Mouse (Mus musculus) midbrain, embryonic 14.5 days (tissue): ENCODE measurements around the gene Zc3h4. TPM values are rescaled to one million over a fixed set of nuclear protein-coding genes. Genes with fewer than 3 reads are reported as not detected.

Experiments used
- ATAC-seq: fragments of 200-750 bp; cut with Nextera tagmentation; 2 replicates; pipeline ENCODE4 v1.8.0; 2017; ENCODE audit warnings: moderate number of reproducible peaks, moderate library complexity; ENCODE audit not compliant: low FRiP score, low TSS enrichment
- DNase-seq: peaks from one replicate; pipeline ENCODE4 v3.0.0-alpha.2; 2015
- H3K27ac ChIP-seq: fragments of 300-500 bp; sonication (generic); replicated peaks from 2 replicates; pipeline ENCODE4 v1.5.1; 2014; ENCODE audit warnings: mild to moderate bottlenecking, low read depth, low read length, moderate library complexity
- H3K27me3 ChIP-seq: fragments of 300-500 bp; sonication (generic); 2 replicates; pipeline ENCODE4 v1.6.1; 2014; ENCODE audit warnings: low read length, control low read depth, mixed read lengths; ENCODE audit not compliant: control insufficient read depth, insufficient read depth
- H3K36me3 ChIP-seq: fragments of 300-500 bp; sonication (generic); 2 replicates; pipeline ENCODE4 v1.6.1; 2014; ENCODE audit warnings: low read length, control low read depth; ENCODE audit not compliant: control insufficient read depth, insufficient read depth
- H3K4me1 ChIP-seq: fragments of 300-500 bp; sonication (generic); 2 replicates; pipeline ENCODE4 v1.6.1; 2014; ENCODE audit warnings: mild to moderate bottlenecking, antibody characterized with exemption, low read length, control low read depth; ENCODE audit not compliant: control insufficient read depth, insufficient read depth
- H3K4me2 ChIP-seq: fragments of 300-500 bp; sonication (generic); 2 replicates; pipeline ENCODE4 v1.6.1; 2014; ENCODE audit warnings: mild to moderate bottlenecking, low read length, moderate library complexity
- H3K4me3 ChIP-seq: fragments of 300-500 bp; sonication (generic); replicated peaks from 2 replicates; pipeline ENCODE4 v1.5.1; 2014; ENCODE audit warnings: low read depth, low read length
- H3K9ac ChIP-seq: fragments of 300-500 bp; sonication (generic); replicated peaks from 2 replicates; pipeline ENCODE4 v1.6.1; 2014; ENCODE audit warnings: mild to moderate bottlenecking, low read length, moderate library complexity
- H3K9me3 ChIP-seq: fragments of 300-500 bp; sonication (generic); 2 replicates; pipeline ENCODE4 v1.6.1; 2016; ENCODE audit warnings: low read length, control low read depth, mixed read lengths; ENCODE audit not compliant: control insufficient read depth
- WGBS: fragments of 180-500 bp; shearing (Covaris S2); extraction: QIAGEN DNeasy Blood & Tissue Kit; methylation state at CpG from one replicate; pipeline ENCODE4 v1.1.7; 2014; 5-methylcytosine and 5-hydroxymethylcytosine counted together
- polyA plus RNA-seq: library from polyadenylated mRNA; unstranded; fragments of >200 nt; fragmentation: Nextera tagmentation; extraction: Ambion mirVana; gene quantifications from 2 replicates; pipeline ENCODE4 v1.2.1, GENCODE M21; 2014

The Zc3h4 gene
- polyA plus RNA-seq, 1 experiment from 2014 or later = 19.2 TPM

DNA sequence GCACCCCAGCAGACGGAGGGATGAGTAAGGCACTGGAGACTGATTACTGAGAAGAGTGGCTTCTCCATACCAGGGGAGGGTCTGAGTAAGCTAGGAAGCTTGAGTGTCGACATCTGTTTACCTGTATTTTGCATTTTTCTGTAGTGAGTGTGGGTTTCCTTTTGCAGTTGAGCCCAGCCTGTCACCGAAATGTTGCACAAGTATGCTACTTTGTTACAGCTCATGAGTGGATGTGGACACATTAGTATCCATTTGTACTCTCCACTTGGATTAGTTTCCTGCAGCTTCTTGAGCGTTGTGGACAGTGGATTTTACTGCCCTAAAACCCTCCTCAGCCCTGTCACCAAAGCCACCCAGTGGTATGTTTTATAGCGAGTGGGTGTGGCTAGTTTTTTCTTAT, 18.0 kb downstream of the Zc3h4 start:
- Histone ChIP-seq H3K36me3 (peaks cover 73% of the 10 kb centered on the region), H3K27me3 (no peaks in the 10 kb centered on the region)

DNA sequence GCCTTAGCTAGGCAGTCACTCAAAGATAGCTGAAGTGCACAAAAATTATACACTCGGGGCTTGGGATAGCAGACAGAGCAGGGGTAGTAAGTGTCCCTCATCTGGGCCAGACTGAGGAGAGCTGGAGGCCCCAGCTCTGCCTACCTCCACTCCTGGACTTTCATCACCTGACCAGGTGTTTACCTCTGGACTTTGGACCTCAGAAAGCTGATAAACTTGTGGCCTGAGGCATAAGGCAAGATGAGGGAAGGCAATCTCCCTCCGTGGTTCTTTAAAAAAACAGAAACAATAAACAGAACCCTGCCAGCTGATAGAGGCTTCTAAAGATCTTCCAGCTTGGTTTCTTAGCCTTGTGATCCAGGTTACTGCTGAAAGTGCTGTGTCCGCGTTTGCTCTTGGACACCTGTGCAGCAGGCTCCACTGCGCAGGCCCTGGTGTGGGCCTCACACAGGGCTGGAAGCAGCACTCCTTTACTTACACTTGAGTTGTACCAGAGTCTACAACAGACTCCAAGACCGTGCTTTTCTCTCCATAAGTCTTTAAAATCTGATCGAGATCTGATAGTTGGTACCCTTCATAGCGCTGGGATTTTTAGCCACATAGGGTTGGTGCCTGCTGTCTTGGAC, 19.9 kb downstream of the Zc3h4 start:
- Histone ChIP-seq H3K4me3 (no peak overlapping the region), H3K9ac (no peak overlapping the region), H3K9me3 (no peaks in the 10 kb centered on the region), H3K27ac (no peak overlapping the region), H3K4me2 (no peak overlapping the region), H3K27me3 (no peaks in the 10 kb centered on the region), H3K4me1 (no peaks in the 10 kb centered on the region), H3K36me3 (peaks cover 92% of the 10 kb centered on the region)
- DNase-seq = no peak
- WGBS = 97% methylated on average over 8 of the region's 8 CpGs
- no peak for ATAC-seq

More for the DNA sequence above, 18.0 kb downstream of the Zc3h4 start:
- Histone ChIP-seq H3K9ac (no peak overlapping the region), H3K27ac (no peak overlapping the region), H3K4me3 (no peak overlapping the region), H3K9me3 (no peaks in the 10 kb centered on the region), H3K4me2 (no peak overlapping the region), H3K4me1 (0 out of 2 replicates have a peak, but pooled peaks cover 4% of the 10 kb centered on the region)
- 92% methylated on average over 5 of the region's 5 CpGs for WGBS
- ATAC-seq (no peak), DNase-seq (no peak)

DNA sequence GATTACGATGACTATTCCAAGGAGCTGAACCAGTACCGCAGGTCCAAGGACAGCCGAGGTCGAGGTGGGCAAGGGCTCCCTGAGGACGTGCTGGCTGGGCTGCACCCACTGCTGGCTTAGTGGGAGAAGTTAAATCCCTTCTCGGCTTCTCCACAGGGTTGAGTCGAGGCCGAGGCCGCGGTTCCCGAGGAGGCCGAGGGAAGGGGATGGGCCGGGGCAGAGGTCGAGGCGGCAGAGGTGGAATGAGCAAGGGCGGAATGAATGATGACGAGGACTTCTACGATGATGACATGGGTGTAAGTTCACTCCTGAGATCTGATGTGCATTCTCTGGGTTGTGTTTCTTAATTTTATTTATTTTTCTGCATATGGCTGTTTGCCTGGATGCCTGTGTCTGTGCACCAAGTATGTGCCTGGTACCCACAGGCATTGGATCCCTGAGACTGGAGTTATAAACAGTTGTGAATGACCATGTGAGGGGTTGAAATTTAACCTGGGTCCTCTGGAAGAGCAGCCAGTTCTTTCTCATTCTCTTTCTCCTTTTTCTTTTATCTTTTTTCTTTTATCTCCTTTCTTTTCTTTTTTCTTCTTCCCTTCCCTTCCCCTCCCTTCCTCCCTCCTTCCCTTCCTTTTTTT, 21.6 kb downstream of the Zc3h4 start:
- H3K9me3 ChIP-seq = no peaks in the 10 kb centered on the region
- H3K4me1 ChIP-seq = no peaks in the 10 kb centered on the region
- no peaks in the 10 kb centered on the region for H3K27me3 ChIP-seq
- H3K4me2 ChIP-seq = no peak overlapping the region
- DNase-seq (no peak), ATAC-seq (no peak)
- 88% methylated on average over 18 of the region's 18 CpGs for WGBS
- no peak overlapping the region for H3K4me3 ChIP-seq
- no peak overlapping the region for H3K27ac ChIP-seq
- H3K36me3 ChIP-seq = peaks cover 97% of the 10 kb centered on the region
- no peak overlapping the region for H3K9ac ChIP-seq

DNA sequence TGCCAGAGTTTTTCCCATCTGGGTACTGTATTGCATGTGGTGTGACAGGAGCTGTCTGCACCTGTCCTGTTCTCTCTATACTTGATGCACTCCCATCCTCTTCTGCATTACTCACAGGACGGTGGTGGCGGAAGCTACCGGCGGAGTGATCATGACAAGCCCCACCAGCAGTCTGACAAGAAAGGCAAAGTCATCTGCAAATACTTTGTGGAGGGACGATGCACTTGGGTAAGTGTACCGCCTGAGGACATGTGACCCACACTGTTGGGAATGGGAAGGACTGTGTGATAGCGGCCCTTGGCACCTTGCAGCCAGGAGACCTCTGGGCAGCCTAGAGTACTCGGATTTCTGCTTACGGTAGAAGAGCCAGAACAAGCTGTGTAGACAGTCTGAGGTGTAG, 23.0 kb downstream of the Zc3h4 start:
- no peaks in the 10 kb centered on the region for H3K27me3 ChIP-seq

DNA sequence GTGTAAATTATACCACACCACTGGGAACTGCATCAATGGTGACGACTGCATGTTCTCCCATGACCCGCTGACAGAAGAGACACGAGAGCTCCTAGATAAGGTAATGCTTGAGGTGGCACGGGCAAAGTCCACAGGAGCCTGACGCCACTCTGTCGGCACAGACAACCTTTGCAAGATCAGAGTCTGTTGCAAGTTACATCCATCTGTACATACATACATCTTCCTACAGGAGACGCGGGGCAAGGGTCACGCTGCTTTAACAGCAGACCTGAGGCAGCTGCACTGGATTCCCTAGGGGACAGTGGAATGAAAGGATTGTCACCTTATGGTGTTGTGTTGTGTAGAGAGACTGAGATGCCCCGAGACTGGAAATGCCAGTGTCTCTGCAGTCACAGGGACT, 25.0 kb downstream of the Zc3h4 start:
- no peak overlapping the region for H3K27ac ChIP-seq
- H3K27me3 ChIP-seq = no peaks in the 10 kb centered on the region
- H3K9ac ChIP-seq = no peak overlapping the region
- ATAC-seq = peak; percentile 17; the same call in 1 of the 2 replicates
- H3K36me3 ChIP-seq = peaks cover 97% of the 10 kb centered on the region
- no peaks in the 10 kb centered on the region for H3K9me3 ChIP-seq
- no peak for DNase-seq
- H3K4me2 ChIP-seq = no peak overlapping the region
- WGBS = 93% methylated on average over 10 of the region's 10 CpGs
- H3K4me3 ChIP-seq = no peak overlapping the region
- H3K4me1 ChIP-seq = no peaks in the 10 kb centered on the region

More for the DNA sequence above, 23.0 kb downstream of the Zc3h4 start:
- H3K9ac ChIP-seq = no peak overlapping the region
- H3K9me3 ChIP-seq = no peaks in the 10 kb centered on the region
- ATAC-seq (no peak), DNase-seq (no peak)
- H3K4me3 ChIP-seq = no peak overlapping the region
- 95% methylated on average over 9 of the region's 9 CpGs for WGBS
- H3K4me2 ChIP-seq = no peak overlapping the region
- H3K36me3 ChIP-seq = peaks cover 97% of the 10 kb centered on the region
- no peak overlapping the region for H3K27ac ChIP-seq
- H3K4me1 ChIP-seq = no peaks in the 10 kb centered on the region

DNA sequence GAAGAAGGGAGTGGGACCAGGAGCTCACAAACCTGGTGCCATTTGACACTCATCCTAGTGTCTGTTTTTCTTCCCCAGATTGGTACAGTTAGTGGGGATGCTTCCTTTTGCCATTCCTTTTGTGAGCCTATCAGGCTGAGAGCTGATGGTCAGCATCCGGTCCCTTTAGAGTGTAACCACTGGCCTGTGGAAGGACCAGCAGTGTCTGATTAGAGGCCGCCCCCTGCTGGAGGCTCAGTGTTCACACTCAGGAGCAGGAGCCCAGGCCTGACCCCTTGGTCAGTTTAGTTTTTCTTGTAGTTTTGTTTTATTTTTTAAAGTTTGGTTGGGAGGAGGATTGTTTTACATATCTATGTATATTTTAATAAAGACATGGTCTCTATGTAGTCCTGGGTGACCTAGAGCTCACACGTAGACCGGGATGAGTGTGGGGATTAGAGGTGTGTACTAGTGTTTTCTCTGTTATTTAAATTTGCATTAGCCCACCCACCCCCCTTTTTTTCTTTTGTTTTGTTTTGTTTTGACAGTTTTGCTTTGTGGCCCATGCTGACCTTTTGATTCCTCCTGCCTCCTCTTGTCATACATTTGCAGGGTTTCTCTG, 25.5 kb downstream of the Zc3h4 start:
- no peaks in the 10 kb centered on the region for H3K27me3 ChIP-seq
- H3K9me3 ChIP-seq = no peaks in the 10 kb centered on the region
- DNase-seq (peak; percentile 80), ATAC-seq (peak; percentile 78)
- no peak overlapping the region for H3K9ac ChIP-seq
- H3K4me1 ChIP-seq = no peaks in the 10 kb centered on the region
- no peak overlapping the region for H3K4me2 ChIP-seq
- 46% methylated on average over 4 of the region's 4 CpGs for WGBS
- H3K36me3 ChIP-seq = peaks cover 97% of the 10 kb centered on the region
- no peak overlapping the region for H3K27ac ChIP-seq
- H3K4me3 ChIP-seq = no peak overlapping the region

DNA sequence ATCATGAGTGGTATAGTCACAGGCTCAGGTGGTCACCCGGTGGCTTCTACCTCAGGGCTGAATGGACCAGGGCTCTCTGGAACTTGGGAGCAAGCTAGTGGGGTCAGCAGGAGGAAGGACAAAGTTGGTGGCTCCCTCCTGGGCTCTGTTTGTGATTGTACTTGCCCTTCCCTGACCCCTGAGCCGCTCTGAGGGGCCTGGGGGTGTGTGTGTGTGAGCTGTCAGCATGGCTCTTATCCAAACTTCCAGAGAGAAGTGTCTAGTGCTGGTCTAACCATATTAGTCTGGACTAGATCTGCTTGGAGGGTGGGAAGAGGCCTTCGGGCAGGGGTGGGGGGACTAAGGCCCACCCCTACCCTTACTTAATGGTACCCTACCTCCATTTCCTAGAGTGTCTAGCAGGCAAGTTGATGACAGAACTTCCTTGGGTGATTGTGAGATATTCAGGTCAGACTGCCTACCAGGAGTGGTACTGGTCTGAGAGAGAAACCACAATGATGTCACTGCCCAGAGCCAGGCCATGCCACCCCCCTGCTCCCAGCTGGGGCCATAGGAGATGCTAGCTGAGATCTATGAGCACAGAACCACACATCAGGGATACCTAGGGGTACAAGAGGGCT, 32.8 kb downstream of the Zc3h4 start:
- no peaks in the 10 kb centered on the region for H3K4me1 ChIP-seq
- H3K27me3 ChIP-seq = no peaks in the 10 kb centered on the region
- no peak overlapping the region for H3K4me3 ChIP-seq
- WGBS = 87% methylated on average over 3 of the region's 3 CpGs
- no peak overlapping the region for H3K4me2 ChIP-seq
- DNase-seq (no peak), ATAC-seq (no peak)
- no peaks in the 10 kb centered on the region for H3K9me3 ChIP-seq
- no peak overlapping the region for H3K9ac ChIP-seq
- no peak overlapping the region for H3K27ac ChIP-seq
- peaks cover 86% of the 10 kb centered on the region for H3K36me3 ChIP-seq

DNA sequence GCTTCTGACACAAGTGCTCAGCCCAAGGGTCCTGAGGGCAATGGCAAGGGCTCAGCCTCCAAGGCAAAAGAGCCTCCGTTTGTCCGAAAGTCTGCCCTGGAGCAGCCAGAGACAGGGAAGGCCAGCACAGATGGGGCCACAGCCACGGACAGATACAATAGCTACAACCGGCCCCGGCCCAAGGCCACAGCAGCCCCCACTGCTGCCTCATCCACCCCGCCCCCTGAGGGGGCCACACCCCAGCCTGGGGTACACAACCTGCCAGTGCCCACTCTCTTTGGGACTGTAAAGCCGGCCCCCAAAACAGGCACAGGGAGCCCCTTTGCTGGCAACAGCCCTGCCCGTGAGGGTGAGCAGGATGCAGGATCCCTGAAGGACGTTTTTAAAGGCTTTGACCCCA, 34.4 kb downstream of the Zc3h4 start:
- Histone ChIP-seq H3K9me3 (no peaks in the 10 kb centered on the region), H3K4me3 (no peak overlapping the region), H3K27me3 (no peaks in the 10 kb centered on the region), H3K27ac (no peak overlapping the region), H3K36me3 (peaks cover 70% of the 10 kb centered on the region), H3K4me2 (no peak overlapping the region), H3K4me1 (no peaks in the 10 kb centered on the region), H3K9ac (no peak overlapping the region)
- DNase-seq (no peak), ATAC-seq (no peak)
- WGBS = 87% methylated on average over 9 of the region's 9 CpGs
